ENCODE assay signal across 8 mouse cellular contexts in genomic region chr10:81575695-81576094, GRCm38 (mm10). TPM values are rescaled to one million over a fixed set of nuclear protein-coding genes. Genes with fewer than 3 reads are reported as not detected.
DNase-seq lines count a peak whose midpoint lies in the region; ATAC-seq and TF ChIP-seq lines count a peak whose summit lies in the region.

No protein-coding gene starts in this region.

- H3K9ac ChIP-seq in heart, adult 2 months (ENCODE audit: low read depth, low read length) = peak overlapping the region; percentile 92
- H3K9ac ChIP-seq in heart, embryonic 15.5 days = peak overlapping the region; percentile 76
- peak overlapping the region; percentile 76 for H3K9ac ChIP-seq in limb, embryonic 13.5 days
- peak overlapping the region; percentile 77 for H3K9ac ChIP-seq in neural tube, embryonic 14.5 days (replicated peaks; ENCODE audit: low read depth, low read length)

- ATAC-seq in heart, embryonic 15.5 days (replicated peaks; ENCODE audit: insufficient number of reproducible peaks, insufficient read depth, low FRiP score, low read depth) = no peak
- no peak for ATAC-seq in limb, embryonic 13.5 days (ENCODE audit: low FRiP score, low read depth)
- no peak for ATAC-seq in neural tube, embryonic 14.5 days (ENCODE audit: low read depth)
- ATAC-seq in granulocyte monocyte progenitor cell, adult 5-6 weeks (replicated peaks; ENCODE audit: poor library complexity, severe bottlenecking) = no peak

- TF ChIP-seq CTCF in heart, adult 2 months (IDR thresholded peaks at IDR 0.05) = no peak

- no peak for TF ChIP-seq POLR2A in heart, adult 2 months (IDR thresholded peaks at IDR 0.05; ENCODE audit: insufficient read depth, low read depth, low read length)

- intact Hi-C loops in heart, adult 2 months (cut with DNase I) = loop anchor here (2.0 kb wide), 1 partner anchor 23 kb away; no protein-coding TSS in a partner anchor

- no peaks in the 10 kb centered on the region for H3K27me3 ChIP-seq in heart, adult 2 months (ENCODE audit: control insufficient read depth, insufficient read depth, low read length)
- peaks cover 3% of the 10 kb centered on the region; the same call in 1 of the 2 replicates for H3K27me3 ChIP-seq in heart, embryonic 15.5 days
- peaks cover 43% of the 10 kb centered on the region for H3K27me3 ChIP-seq in limb, embryonic 13.5 days
- H3K27me3 ChIP-seq in neural tube, embryonic 14.5 days (ENCODE audit: control insufficient read depth, insufficient read depth, low read length) = peaks cover 18% of the 10 kb centered on the region

- peaks cover 4% of the 10 kb centered on the region; the same call in 1 of the 2 replicates for H3K4me1 ChIP-seq in heart, adult 2 months (ENCODE audit: control insufficient read depth, insufficient read depth, low read length)
- H3K4me1 ChIP-seq in heart, embryonic 15.5 days (replicated peaks) = peaks cover 42% of the 10 kb centered on the region
- H3K4me1 ChIP-seq in limb, embryonic 13.5 days = peaks cover 68% of the 10 kb centered on the region
- H3K4me1 ChIP-seq in neural tube, embryonic 14.5 days (ENCODE audit: control insufficient read depth, insufficient read depth, low read length) = peaks cover 17% of the 10 kb centered on the region

- H3K27ac ChIP-seq in heart, adult 2 months = peak overlapping the region; percentile 79
- H3K27ac ChIP-seq in heart, embryonic 15.5 days = peak overlapping the region; percentile 53; the same call in 1 of the 2 replicates
- H3K27ac ChIP-seq in limb, embryonic 13.5 days = peak overlapping the region; percentile 40; the same call in 1 of the 2 replicates
- H3K27ac ChIP-seq in neural tube, embryonic 14.5 days (ENCODE audit: low read depth, low read length) = 0 out of 2 replicates have a peak overlapping the region, but pooled peaks have one; percentile 28

- peak overlapping the region; percentile 88 for H3K4me3 ChIP-seq in heart, adult 2 months
- peak overlapping the region; percentile 74 for H3K4me3 ChIP-seq in heart, embryonic 15.5 days
- peak overlapping the region; percentile 71 for H3K4me3 ChIP-seq in limb, embryonic 13.5 days
- H3K4me3 ChIP-seq in neural tube, embryonic 14.5 days (ENCODE audit: low read depth, low read length) = peak overlapping the region; percentile 51

- DNase-seq in heart, adult 2 months = no peak
- no peak for DNase-seq in heart, adult 8-10 months (ENCODE audit: low spot score)
- peak; percentile 29 for DNase-seq in T-cell, adult 2 months (ENCODE audit: low spot score)
- DNase-seq in frontal cortex, adult 2 months (ENCODE audit: extremely low spot score in 1 of 2, low spot score in 1 of 2) = no peak

- no peaks in the 10 kb centered on the region for H3K79me2 ChIP-seq in heart, adult 2 months (replicated peaks; ENCODE audit: control insufficient read depth, insufficient read depth, low read length)

- H3K36me3 ChIP-seq in heart, adult 2 months (ENCODE audit: control insufficient read depth, insufficient read depth, low read length) = no peaks in the 10 kb centered on the region
- H3K36me3 ChIP-seq in heart, embryonic 15.5 days = no peaks in the 10 kb centered on the region
- peaks cover 18% of the 10 kb centered on the region; the same call in 1 of the 2 replicates for H3K36me3 ChIP-seq in limb, embryonic 13.5 days
- H3K36me3 ChIP-seq in neural tube, embryonic 14.5 days (ENCODE audit: control insufficient read depth, insufficient read depth, low read length) = no peaks in the 10 kb centered on the region

- H3K4me2 ChIP-seq in heart, embryonic 15.5 days = peak overlapping the region; percentile 86
- peak overlapping the region; percentile 90 for H3K4me2 ChIP-seq in limb, embryonic 13.5 days (replicated peaks)
- H3K4me2 ChIP-seq in neural tube, embryonic 14.5 days (ENCODE audit: low read depth, low read length) = peak overlapping the region; percentile 67

- H3K9me3 ChIP-seq in heart, embryonic 15.5 days (replicated peaks) = no peaks in the 10 kb centered on the region
- H3K9me3 ChIP-seq in limb, embryonic 13.5 days = no peaks in the 10 kb centered on the region
- no peaks in the 10 kb centered on the region for H3K9me3 ChIP-seq in neural tube, embryonic 14.5 days (ENCODE audit: control insufficient read depth, low read length)

- no peak for TF ChIP-seq EP300 in heart, adult 2 months (IDR thresholded peaks at IDR 0.05; ENCODE audit: insufficient read depth, low read depth, low read length)

- 6% methylated on average over 6 of the region's 6 CpGs for WGBS in heart, adult 2 months
- WGBS in heart, embryonic 15.5 days = 5% methylated on average over 6 of the region's 6 CpGs
- WGBS in limb, embryonic 13.5 days = 3% methylated on average over 6 of the region's 6 CpGs
- under 1% methylated on average over 6 of the region's 6 CpGs for WGBS in neural tube, embryonic 14.5 days

RNA-seq across cellular contexts. Expression of gene Tle2, which starts 1.3 kb away (rescaled TPM):
- total RNA-seq in heart, adult 2 months (2021) = 1 to 10 TPM; 6.8 to 7.4 TPM
- polyA plus RNA-seq in heart, adult 2 months (2012; rRNA removed) = 40.9 and 43.8 TPM in 2 replicates
- total RNA-seq in heart, adult 8-10 months (2022) = 10 to 100 TPM in 2 of 4 experiments, 1 to 10 TPM in 2; 5.4 to 12.1 (median 9.1) TPM
- polyA plus RNA-seq in heart, embryonic 15.5 days (2015; fragmentation: Nextera tagmentation; extraction: Ambion mirVana) = 23.6 and 29.3 TPM in 2 replicates
- polyA plus RNA-seq in limb, embryonic 13.5 days (2015; fragmentation: Nextera tagmentation; extraction: Ambion mirVana) = 68.8 and 69.8 TPM in 2 replicates
- 32.4 and 37.3 TPM in 2 replicates for polyA plus RNA-seq in neural tube, embryonic 14.5 days (2014; fragmentation: Nextera tagmentation; extraction: Ambion mirVana)
- total RNA-seq in granulocyte monocyte progenitor cell, adult 5-6 weeks (2014; fragmentation: Nextera tagmentation) = 4.4 and 5.0 TPM in 2 replicates
- 0.17 and 2.4 TPM in 2 replicates for total RNA-seq in granulocyte monocyte progenitor cell, adult 5-6 weeks (2017)
- 120 and 136 TPM in 2 replicates for polyA plus RNA-seq in frontal cortex, adult 2 months (2012; rRNA removed)

RNA-seq across cellular contexts. Expression of gene Aes, which starts 16.4 kb away (rescaled TPM):
- 1,000 to 10,000 TPM in 1 of 2 experiments, 100 to 1,000 TPM in 1; 982 to 1,113 TPM for total RNA-seq in heart, adult 2 months (2021)
- 2,586 and 3,063 TPM in 2 replicates for polyA plus RNA-seq in heart, adult 2 months (2012; rRNA removed)
- 1,000 to 10,000 TPM; 1,133 to 1,192 (median 1,173) TPM for total RNA-seq in heart, adult 8-10 months (2022)
- polyA plus RNA-seq in heart, embryonic 15.5 days (2015; fragmentation: Nextera tagmentation; extraction: Ambion mirVana) = 650 and 761 TPM in 2 replicates
- 477 and 492 TPM in 2 replicates for polyA plus RNA-seq in limb, embryonic 13.5 days (2015; fragmentation: Nextera tagmentation; extraction: Ambion mirVana)
- polyA plus RNA-seq in neural tube, embryonic 14.5 days (2014; fragmentation: Nextera tagmentation; extraction: Ambion mirVana) = 347 and 599 TPM in 2 replicates
- 216 and 220 TPM in 2 replicates for total RNA-seq in granulocyte monocyte progenitor cell, adult 5-6 weeks (2014; fragmentation: Nextera tagmentation)
- total RNA-seq in granulocyte monocyte progenitor cell, adult 5-6 weeks (2017) = 151 and 250 TPM in 2 replicates
- polyA plus RNA-seq in frontal cortex, adult 2 months (2012; rRNA removed) = 867 and 972 TPM in 2 replicates

RNA-seq across cellular contexts. Expression of gene Tle6, which starts 25.2 kb away (rescaled TPM):
- total RNA-seq in heart, adult 2 months (2021) = 1 to 10 TPM; 5.1 to 7.7 TPM
- polyA plus RNA-seq in heart, adult 2 months (2012; rRNA removed) = 19.0 and 20.1 TPM in 2 replicates
- total RNA-seq in heart, adult 8-10 months (2022) = 10 to 100 TPM in 1 of 4 experiments, 1 to 10 TPM in 3; 6.8 to 12.7 (median 9.3) TPM
- polyA plus RNA-seq in heart, embryonic 15.5 days (2015; fragmentation: Nextera tagmentation; extraction: Ambion mirVana) = 23.9 and 30.5 TPM in 2 replicates
- polyA plus RNA-seq in limb, embryonic 13.5 days (2015; fragmentation: Nextera tagmentation; extraction: Ambion mirVana) = 13.8 and 18.4 TPM in 2 replicates
- polyA plus RNA-seq in neural tube, embryonic 14.5 days (2014; fragmentation: Nextera tagmentation; extraction: Ambion mirVana) = 5.0 and 6.6 TPM in 2 replicates
- total RNA-seq in granulocyte monocyte progenitor cell, adult 5-6 weeks (2014; fragmentation: Nextera tagmentation) = 22.2 and 26.0 TPM in 2 replicates
- total RNA-seq in granulocyte monocyte progenitor cell, adult 5-6 weeks (2017) = 4.9 and 7.9 TPM in 2 replicates
- 12.8 and 17.4 TPM in 2 replicates for polyA plus RNA-seq in frontal cortex, adult 2 months (2012; rRNA removed)

RNA-seq across cellular contexts. Expression of gene BC025920, which starts 30.4 kb away (rescaled TPM):
- total RNA-seq in heart, adult 2 months (2021) = 1 to 10 TPM; 2.5 to 3.7 TPM
- 1.9 and 2.5 TPM in 2 replicates for polyA plus RNA-seq in heart, adult 2 months (2012; rRNA removed)
- total RNA-seq in heart, adult 8-10 months (2022) = 1 to 10 TPM; 2.3 to 4.4 (median 3.0) TPM
- polyA plus RNA-seq in heart, embryonic 15.5 days (2015; fragmentation: Nextera tagmentation; extraction: Ambion mirVana) = 0.48 and 0.72 TPM in 2 replicates
- polyA plus RNA-seq in limb, embryonic 13.5 days (2015; fragmentation: Nextera tagmentation; extraction: Ambion mirVana) = 1.3 and 1.5 TPM in 2 replicates
- polyA plus RNA-seq in neural tube, embryonic 14.5 days (2014; fragmentation: Nextera tagmentation; extraction: Ambion mirVana) = 1.0 and 1.9 TPM in 2 replicates
- 3.7 and 4.4 TPM in 2 replicates for total RNA-seq in granulocyte monocyte progenitor cell, adult 5-6 weeks (2014; fragmentation: Nextera tagmentation)
- 0.26 and 1.4 TPM in 2 replicates for total RNA-seq in granulocyte monocyte progenitor cell, adult 5-6 weeks (2017)
- 4.1 and 5.2 TPM in 2 replicates for polyA plus RNA-seq in frontal cortex, adult 2 months (2012; rRNA removed)

RNA-seq across cellular contexts. Expression of gene Gna11, which starts 30.7 kb away (rescaled TPM):
- total RNA-seq in heart, adult 2 months (2021) = 10 to 100 TPM; 46.6 to 53.5 TPM
- 68.0 and 81.9 TPM in 2 replicates for polyA plus RNA-seq in heart, adult 2 months (2012; rRNA removed)
- 10 to 100 TPM; 47.7 to 54.1 (median 50.9) TPM for total RNA-seq in heart, adult 8-10 months (2022)
- 52.1 and 64.1 TPM in 2 replicates for polyA plus RNA-seq in heart, embryonic 15.5 days (2015; fragmentation: Nextera tagmentation; extraction: Ambion mirVana)
- 89.8 and 89.9 TPM in 2 replicates for polyA plus RNA-seq in limb, embryonic 13.5 days (2015; fragmentation: Nextera tagmentation; extraction: Ambion mirVana)
- 81.1 and 89.8 TPM in 2 replicates for polyA plus RNA-seq in neural tube, embryonic 14.5 days (2014; fragmentation: Nextera tagmentation; extraction: Ambion mirVana)
- total RNA-seq in granulocyte monocyte progenitor cell, adult 5-6 weeks (2014; fragmentation: Nextera tagmentation) = 17.0 and 25.7 TPM in 2 replicates
- 4.9 and 6.4 TPM in 2 replicates for total RNA-seq in granulocyte monocyte progenitor cell, adult 5-6 weeks (2017)
- polyA plus RNA-seq in frontal cortex, adult 2 months (2012; rRNA removed) = 147 and 150 TPM in 2 replicates

Comparison
In these comparisons a context has a peak if more than half of its experiments do, and no peak if none do; other contexts are left out.
1. H3K27ac ChIP-seq: peak in every context shown above with its lines; median percentile 79 in heart, adult 2 months; 53 in heart, embryonic 15.5 days; 40 in limb, embryonic 13.5 days; 28 in neural tube, embryonic 14.5 days.